Mouse (Mus musculus) forebrain, embryonic 11.5 days (tissue): ENCODE results near the gene Cox5b. TPM values are rescaled to one million over a fixed set of nuclear protein-coding genes. Genes with fewer than 3 reads are reported as not detected.
A peak's percentile ranks its signal among the peaks of the same experiment; 100 is the strongest.

Experiments
- ATAC-seq: fragments of 200-750 bp; cut with Nextera tagmentation; replicated peaks from 2 replicates; pipeline ENCODE4 v1.8.0; 2017; ENCODE audit warnings: moderate TSS enrichment; ENCODE audit not compliant: low FRiP score
- DNase-seq: peaks from one replicate; pipeline ENCODE4 v3.0.0-alpha.2; 2017; ENCODE audit warnings: low spot score
- H3K27ac ChIP-seq: fragments of 300-500 bp; sonication (generic); 2 replicates; pipeline ENCODE4 v1.5.1; 2014; ENCODE audit warnings: low read depth, low read length
- H3K27me3 ChIP-seq: fragments of 300-500 bp; sonication (generic); 2 replicates; pipeline ENCODE4 v1.6.1; 2014; ENCODE audit warnings: mild to moderate bottlenecking, low read length, mixed read lengths; ENCODE audit not compliant: control insufficient read depth, insufficient read depth
- H3K36me3 ChIP-seq: fragments of 300-500 bp; sonication (generic); 2 replicates; pipeline ENCODE4 v1.6.1; 2014; ENCODE audit warnings: mild to moderate bottlenecking, low read length, moderate library complexity, mixed read lengths; ENCODE audit not compliant: control insufficient read depth, insufficient read depth
- H3K4me1 ChIP-seq: fragments of 300-500 bp; sonication (generic); replicated peaks from 2 replicates; pipeline ENCODE4 v1.6.1; 2014; ENCODE audit warnings: low read length, mixed read lengths; ENCODE audit not compliant: control insufficient read depth, insufficient read depth
- H3K4me2 ChIP-seq: fragments of 300-500 bp; sonication (generic); 2 replicates; pipeline ENCODE4 v1.6.1; 2014; ENCODE audit warnings: low read depth, mild to moderate bottlenecking, low read length, moderate library complexity, mixed read lengths; ENCODE audit not compliant: severe bottlenecking
- H3K4me3 ChIP-seq: fragments of 300-500 bp; sonication (generic); 2 replicates; pipeline ENCODE4 v1.5.1; 2014; ENCODE audit warnings: low read depth, low read length
- H3K9ac ChIP-seq: fragments of 300-500 bp; sonication (generic); 2 replicates; pipeline ENCODE4 v1.6.1; 2014; ENCODE audit warnings: low read length
- H3K9me3 ChIP-seq: fragments of 300-500 bp; sonication (generic); 2 replicates; pipeline ENCODE4 v1.6.1; 2016; ENCODE audit warnings: low read length, mixed read lengths; ENCODE audit not compliant: control insufficient read depth
- WGBS: fragments of 180-500 bp; shearing (Covaris S2); extraction: QIAGEN DNeasy Blood & Tissue Kit; methylation state at CpG from one replicate; pipeline ENCODE4 v1.1.7; 2014; 5-methylcytosine and 5-hydroxymethylcytosine counted together
- microRNA-seq: library from miRNA; unstranded; fragments of <30 nt; microRNA quantifications from one replicate; pipeline ENCODE4, GENCODE M21; 2016; ENCODE audit not compliant: insufficient number of aligned reads
- polyA plus RNA-seq: library from polyadenylated mRNA; unstranded; fragments of >200 nt; fragmentation: Nextera tagmentation; extraction: Ambion mirVana; gene quantifications from 2 replicates; pipeline ENCODE4 v1.2.1, GENCODE M21; 2014

Gene Cox5b
- polyA plus RNA-seq, 1 experiment from 2014 or later: 437 TPM

GRCm38 (mm10) chr1:36723146-36724056 is 32.2 kb downstream of the Cox5b start:
- no peaks in the 10 kb centered on the region for H3K9me3 ChIP-seq
- H3K27ac ChIP-seq: no peak overlapping the region
- no peak overlapping the region for H3K4me3 ChIP-seq
- no peak overlapping the region for H3K4me2 ChIP-seq
- H3K9ac ChIP-seq: no peak overlapping the region
- no peaks in the 10 kb centered on the region for H3K4me1 ChIP-seq
- H3K27me3 ChIP-seq: no peaks in the 10 kb centered on the region
- 78% methylated on average over 16 of the region's 16 CpGs for WGBS
- H3K36me3 ChIP-seq: no peaks in the 10 kb centered on the region
- DNase-seq (no peak), ATAC-seq (no peak)

GRCm38 (mm10) chr1:36724057-36724431 is 32.8 kb downstream of the Cox5b start:
- Histone ChIP-seq H3K4me3 (no peak overlapping the region), H3K27me3 (no peaks in the 10 kb centered on the region), H3K4me2 (no peak overlapping the region), H3K9ac (no peak overlapping the region), H3K27ac (no peak overlapping the region), H3K4me1 (no peaks in the 10 kb centered on the region), H3K9me3 (no peaks in the 10 kb centered on the region), H3K36me3 (no peaks in the 10 kb centered on the region)
- 72% methylated on average over 4 of the region's 4 CpGs for WGBS
- DNase-seq: no peak
- ATAC-seq: no peak

- no peaks in the 10 kb centered on the region for H3K36me3 ChIP-seq
- no peak overlapping the region for H3K4me3 ChIP-seq
- ATAC-seq: no peak
- no peaks in the 10 kb centered on the region for H3K4me1 ChIP-seq
- H3K27me3 ChIP-seq: no peaks in the 10 kb centered on the region
- no peak overlapping the region for H3K4me2 ChIP-seq
- DNase-seq: peak; percentile 86
- no peak overlapping the region for H3K9ac ChIP-seq
- no peak overlapping the region for H3K27ac ChIP-seq
- 13% methylated on average over 4 of the region's 4 CpGs for WGBS
- H3K9me3 ChIP-seq: no peaks in the 10 kb centered on the region
Measured at GRCm38 (mm10) chr1:36737300-36737699, 46.1 kb downstream of the Cox5b start.

GRCm38 (mm10) chr1:36739231-36739630 is 48.0 kb downstream of the Cox5b start:
- 0 out of 2 replicates have a peak, but pooled peaks cover 1% of the 10 kb centered on the region for H3K4me1 ChIP-seq
- no peaks in the 10 kb centered on the region for H3K36me3 ChIP-seq
- no peak overlapping the region for H3K9ac ChIP-seq
- no peak for DNase-seq
- WGBS: 78% methylated on average over 5 of the region's 5 CpGs
- ATAC-seq: no peak
- no peak overlapping the region for H3K4me2 ChIP-seq
- H3K27ac ChIP-seq: no peak overlapping the region
- no peaks in the 10 kb centered on the region for H3K27me3 ChIP-seq
- H3K4me3 ChIP-seq: no peak overlapping the region
- H3K9me3 ChIP-seq: no peaks in the 10 kb centered on the region

- H3K9ac ChIP-seq: no peak overlapping the region
- H3K36me3 ChIP-seq: no peaks in the 10 kb centered on the region
- H3K9me3 ChIP-seq: no peaks in the 10 kb centered on the region
- DNase-seq (no peak), ATAC-seq (no peak)
- no peak overlapping the region for H3K4me3 ChIP-seq
- H3K4me2 ChIP-seq: no peak overlapping the region
- no peak overlapping the region for H3K27ac ChIP-seq
- WGBS: 82% methylated on average over 9 of the region's 9 CpGs
- 0 out of 2 replicates have a peak, but pooled peaks cover 2% of the 10 kb centered on the region for H3K4me1 ChIP-seq
- H3K27me3 ChIP-seq: no peaks in the 10 kb centered on the region
Measured at GRCm38 (mm10) chr1:36743046-36743445, 51.8 kb downstream of the Cox5b start.

Small RNA genes lying within 50 kb of the gene (microRNA-seq; reads per million reads assigned to microRNA genes)
- not detected for gene Gm24133

Other genes starting within 250 kb of the Cox5b start
- 37.4 and 40.9 TPM in 2 replicates for gene Lman2l, start 246.2 kb upstream of the Cox5b start, polyA plus RNA-seq
- 14.6 and 15.0 TPM in 2 replicates for gene Cnnm4, start 219.8 kb upstream of the Cox5b start, polyA plus RNA-seq
- 6.8 and 7.4 TPM in 2 replicates for gene Cnnm3, start 179.6 kb upstream of the Cox5b start, polyA plus RNA-seq
- gene Ankrd23, start 154.6 kb upstream of the Cox5b start, polyA plus RNA-seq: 14.1 and 16.5 TPM in 2 replicates
- not detected in 2 replicates for gene Gm42417, start 152.0 kb upstream of the Cox5b start, polyA plus RNA-seq
- 18.7 and 20.8 TPM in 2 replicates for gene Ankrd39, start 144.0 kb upstream of the Cox5b start, polyA plus RNA-seq
- gene Sema4c, start 133.1 kb upstream of the Cox5b start, polyA plus RNA-seq: 2.9 and 3.3 TPM in 2 replicates
- gene Fam178b, start 8.3 kb upstream of the Cox5b start, polyA plus RNA-seq: 0.43 TPM in 1 of 2 replicates, not detected in the other
- 0.17 TPM in 1 of 2 replicates, not detected in the other for gene 4933424G06Rik, start 18.7 kb downstream of the Cox5b start, polyA plus RNA-seq
- gene Actr1b, start 23.0 kb downstream of the Cox5b start, polyA plus RNA-seq: 104 and 113 TPM in 2 replicates
- 0.37 and 0.44 TPM in 2 replicates for gene Zap70, start 70.3 kb downstream of the Cox5b start, polyA plus RNA-seq